Mouse (Mus musculus) midbrain, embryonic 13.5 days (tissue): ENCODE data around the gene Urb1. TPM values are rescaled to one million over a fixed set of nuclear protein-coding genes. Genes with fewer than 3 reads are reported as not detected.

Source experiments
- ATAC-seq: fragments of 200-750 bp; cut with Nextera tagmentation; 2 replicates; pipeline ENCODE4 v1.8.0; 2017; ENCODE audit warnings: mild to moderate bottlenecking, moderate TSS enrichment, moderate library complexity
- H3K27ac ChIP-seq: fragments of 300-500 bp; sonication (generic); 2 replicates; pipeline ENCODE4 v1.5.1; 2015; ENCODE audit warnings: inconsistent platforms, mild to moderate bottlenecking, moderate library complexity
- H3K27me3 ChIP-seq: fragments of 300-500 bp; sonication (generic); 2 replicates; pipeline ENCODE4 v1.6.1; 2015; ENCODE audit warnings: mild to moderate bottlenecking, inconsistent platforms
- H3K36me3 ChIP-seq: fragments of 300-500 bp; sonication (generic); 2 replicates; pipeline ENCODE4 v1.6.1; 2015; ENCODE audit warnings: mild to moderate bottlenecking, inconsistent platforms
- H3K4me1 ChIP-seq: fragments of 300-500 bp; sonication (generic); replicated peaks from 2 replicates; pipeline ENCODE4 v1.6.1; 2015; ENCODE audit warnings: inconsistent platforms
- H3K4me2 ChIP-seq: fragments of 300-500 bp; sonication (generic); replicated peaks from 2 replicates; pipeline ENCODE4 v1.6.1; 2015; ENCODE audit warnings: moderate library complexity, mild to moderate bottlenecking, inconsistent platforms
- H3K4me3 ChIP-seq: fragments of 300-500 bp; sonication (generic); replicated peaks from 2 replicates; pipeline ENCODE4 v1.5.1; 2015; ENCODE audit warnings: mild to moderate bottlenecking, inconsistent platforms
- H3K9ac ChIP-seq: fragments of 300-500 bp; sonication (generic); replicated peaks from 2 replicates; pipeline ENCODE4 v1.6.1; 2015; ENCODE audit warnings: mild to moderate bottlenecking, inconsistent platforms
- H3K9me3 ChIP-seq: fragments of 300-500 bp; sonication (generic); 2 replicates; pipeline ENCODE4 v1.6.1; 2016; ENCODE audit warnings: mild to moderate bottlenecking, inconsistent platforms
- WGBS: fragments of 180-500 bp; shearing (Covaris S2); methylation state at CpG from one replicate; pipeline ENCODE4 v1.1.7; 2015; 5-methylcytosine and 5-hydroxymethylcytosine counted together
- polyA plus RNA-seq: library from polyadenylated mRNA; unstranded; fragments of >200 nt; fragmentation: Nextera tagmentation; extraction: Ambion mirVana; gene quantifications from 2 replicates; pipeline ENCODE4 v1.2.1, GENCODE M21; 2015

The Urb1 gene
- polyA plus RNA-seq, 1 experiment from 2014 or later: 8.7 TPM

- Histone ChIP-seq H3K4me1 (peaks cover 40% of the 10 kb centered on the region), H3K36me3 (no peaks in the 10 kb centered on the region), H3K27ac (peak overlapping the region; percentile 83), H3K9ac (peak overlapping the region; percentile 44), H3K27me3 (peaks cover 19% of the 10 kb centered on the region), H3K9me3 (no peaks in the 10 kb centered on the region), H3K4me3 (peak overlapping the region; percentile 26), H3K4me2 (peak overlapping the region; percentile 52)
- WGBS: 67% methylated on average over 12 of the region's 12 CpGs
- no peak for ATAC-seq
These were observed 99.9 kb downstream of the Urb1 start for GRCm38 (mm10) chr16:90710313-90710712.

GRCm38 (mm10) chr16:90709711-90710289, 100.4 kb downstream of the Urb1 start:
- Histone ChIP-seq H3K36me3 (no peaks in the 10 kb centered on the region), H3K27ac (peak overlapping the region; percentile 83), H3K27me3 (peaks cover 19% of the 10 kb centered on the region), H3K4me3 (peak overlapping the region; percentile 26), H3K9me3 (no peaks in the 10 kb centered on the region), H3K9ac (peak overlapping the region; percentile 44), H3K4me2 (peak overlapping the region; percentile 52), H3K4me1 (peaks cover 40% of the 10 kb centered on the region)
- WGBS: 8% methylated on average over 17 of the region's 17 CpGs
- ATAC-seq: peak; percentile 95

GRCm38 (mm10) chr16:90706279-90706678, 103.9 kb downstream of the Urb1 start:
- H3K4me2 ChIP-seq: no peak overlapping the region
- H3K27ac ChIP-seq: no peak overlapping the region
- no peak for ATAC-seq
- WGBS: 62% methylated on average over 3 of the region's 3 CpGs
- H3K9ac ChIP-seq: no peak overlapping the region
- H3K4me1 ChIP-seq: peaks cover 26% of the 10 kb centered on the region
- no peaks in the 10 kb centered on the region for H3K9me3 ChIP-seq
- H3K36me3 ChIP-seq: no peaks in the 10 kb centered on the region
- H3K4me3 ChIP-seq: no peak overlapping the region
- peaks cover 7% of the 10 kb centered on the region; the same call in 1 of the 2 replicates for H3K27me3 ChIP-seq

GRCm38 (mm10) chr16:90704161-90704825, 105.9 kb downstream of the Urb1 start:
- no peak for ATAC-seq
- no peak overlapping the region for H3K4me3 ChIP-seq
- H3K4me2 ChIP-seq: no peak overlapping the region
- peaks cover 7% of the 10 kb centered on the region for H3K4me1 ChIP-seq
- 88% methylated on average over 13 of the region's 13 CpGs for WGBS
- H3K36me3 ChIP-seq: no peaks in the 10 kb centered on the region
- no peak overlapping the region for H3K9ac ChIP-seq
- no peak overlapping the region for H3K27ac ChIP-seq
- H3K9me3 ChIP-seq: no peaks in the 10 kb centered on the region
- peaks cover 3% of the 10 kb centered on the region; the same call in 1 of the 2 replicates for H3K27me3 ChIP-seq

GRCm38 (mm10) chr16:90703646-90704045, 106.6 kb downstream of the Urb1 start:
- 34% methylated on average over 1 of the region's 1 CpGs for WGBS
- no peaks in the 10 kb centered on the region for H3K36me3 ChIP-seq
- peaks cover 3% of the 10 kb centered on the region; the same call in 1 of the 2 replicates for H3K27me3 ChIP-seq
- no peak for ATAC-seq
- H3K4me3 ChIP-seq: no peak overlapping the region
- peaks cover under 1% of the 10 kb centered on the region for H3K4me1 ChIP-seq
- H3K27ac ChIP-seq: no peak overlapping the region
- no peaks in the 10 kb centered on the region for H3K9me3 ChIP-seq
- H3K9ac ChIP-seq: no peak overlapping the region
- no peak overlapping the region for H3K4me2 ChIP-seq

- no peak overlapping the region for H3K4me2 ChIP-seq
- H3K27ac ChIP-seq: no peak overlapping the region
- 92% methylated on average over 2 of the region's 2 CpGs for WGBS
These were observed 108.7 kb downstream of the Urb1 start for GRCm38 (mm10) chr16:90701541-90701940.

More at GRCm38 (mm10) chr16:90701541-90701940, 108.7 kb downstream of the Urb1 start:
- H3K4me1 ChIP-seq: no peaks in the 10 kb centered on the region
- H3K9ac ChIP-seq: no peak overlapping the region
- H3K27me3 ChIP-seq: no peaks in the 10 kb centered on the region
- no peaks in the 10 kb centered on the region for H3K9me3 ChIP-seq
- H3K4me3 ChIP-seq: no peak overlapping the region
- no peak for ATAC-seq
- H3K36me3 ChIP-seq: no peaks in the 10 kb centered on the region

Other genes starting within 250 kb of the Urb1 start
- 38.1 and 40.5 TPM in 2 replicates for gene Mis18a, start 83.0 kb downstream of the Urb1 start, polyA plus RNA-seq
- not detected in 2 replicates for gene Mrap, start 72.2 kb downstream of the Urb1 start, polyA plus RNA-seq
- 1.7 and 2.6 TPM in 2 replicates for gene Eva1c, start 16.3 kb upstream of the Urb1 start, polyA plus RNA-seq
- gene Cfap298, start 124.7 kb upstream of the Urb1 start, polyA plus RNA-seq: 43.3 and 47.0 TPM in 2 replicates
- 33.6 and 38.0 TPM in 2 replicates for gene Synj1, start 200.9 kb upstream of the Urb1 start, polyA plus RNA-seq
- gene Paxbp1, start 234.1 kb upstream of the Urb1 start, polyA plus RNA-seq: 85.5 and 89.6 TPM in 2 replicates